Mouse (Mus musculus) left cerebral cortex, postnatal 36 days (tissue): ENCODE data around the gene Gm11565. TPM values are rescaled to one million over a fixed set of nuclear protein-coding genes. Genes with fewer than 3 reads are reported as not detected.
"Not testable (repeated sequence)": the region's sequence is repeated elsewhere in the genome, so short reads cannot be mapped to it uniquely, and the experiment has no call there.

ENCODE experiments used
- DNase-seq, 2 experiments: peaks; one replicate each; pipeline ENCODE4 v3.0.0; 2021 to 2022; ENCODE audit warnings: low spot score in 2 of 2, mixed read lengths in 1 of 2
- intact Hi-C: fragments of 180-260 bp; cut with DNase I; formaldehyde crosslinking; loops from one replicate; pipeline ENCODE4 v1.15.1; 2025
- total RNA-seq, 2 experiments: library from RNA; stranded (reverse); gene quantifications; 2 replicates each; pipeline ENCODE4 v1.2.3; 2021

Gene Gm11565
- not detected for total RNA-seq

- intact Hi-C loops: no loop called here
- DNase-seq: no peak
Observed at GRCm38 (mm10) chr11:99914451-99914850, at the start of gene Gm11565. Gm11565 (plus strand) TSS chr11:99914751.

GRCm38 (mm10) chr11:99873089-99873488, 41.5 kb upstream of the Gm11565 start, which contains the start of gene Krtap9-1:
Krtap9-1 (plus strand) TSS chr11:99873389.
- DNase-seq, intact Hi-C loops: not testable (repeated sequence)

- DNase-seq, intact Hi-C loops: not testable (repeated sequence)
Observed at GRCm38 (mm10) chr11:99878887-99879286, 35.7 kb upstream of the Gm11565 start, which contains the start of gene Gm11567. Gm11567 (plus strand) TSS chr11:99879187.

GRCm38 (mm10) chr11:99907620-99908019, 6.9 kb upstream of the Gm11565 start, which contains the start of gene Krtap31-1:
Krtap31-1 (plus strand) TSS chr11:99907920.
- no peak for DNase-seq
- intact Hi-C loops: no loop called here

- DNase-seq: no peak
- intact Hi-C loops: no loop called here
Observed at GRCm38 (mm10) chr11:99935991-99936390, 21.4 kb downstream of the Gm11565 start, which contains the start of gene Krtap31-2. Krtap31-2 (plus strand) TSS chr11:99936291.

- intact Hi-C loops: no loop called here
- DNase-seq: no peak
Observed at GRCm38 (mm10) chr11:99937751-99938264, 23.3 kb downstream of the Gm11565 start.

GRCm38 (mm10) chr11:99948175-99948574, 33.6 kb downstream of the Gm11565 start, which contains the start of gene Krtap9-5:
Krtap9-5 (plus strand) TSS chr11:99948475.
- intact Hi-C loops: no loop called here
- DNase-seq: no peak

- DNase-seq: no peak
- intact Hi-C loops: no loop called here
Observed at GRCm38 (mm10) chr11:99964213-99964612, 49.7 kb downstream of the Gm11565 start.

Other genes with a start within 250 kb of the Gm11565 start
- gene Krtap4-6, start 248.8 kb upstream of the Gm11565 start, total RNA-seq: not detected
- gene Gm14190, start 224.0 kb upstream of the Gm11565 start, total RNA-seq: not detected
- gene Gm14180, start 180.5 kb upstream of the Gm11565 start, total RNA-seq: not detected
- not detected for gene Gm11595, start 141.8 kb upstream of the Gm11565 start, total RNA-seq
- not detected for gene Krtap4-8, start 134.0 kb upstream of the Gm11565 start, total RNA-seq
- gene Krtap4-9, start 129.6 kb upstream of the Gm11565 start, total RNA-seq: not detected
- not detected for gene Gm11596, start 121.3 kb upstream of the Gm11565 start, total RNA-seq
- not detected for gene Gm11569, start 115.8 kb upstream of the Gm11565 start, total RNA-seq
- gene Gm11554, start 110.3 kb upstream of the Gm11565 start, total RNA-seq: not detected
- gene Krtap4-13, start 104.9 kb upstream of the Gm11565 start, total RNA-seq: not detected
- not detected for gene Gm11564, start 99.1 kb upstream of the Gm11565 start, total RNA-seq
- not detected for gene 2300003K06Rik, start 76.7 kb upstream of the Gm11565 start, total RNA-seq
- not detected for gene Krtap4-16, start 63.1 kb upstream of the Gm11565 start, total RNA-seq
- not detected for gene Gm11568, start 56.8 kb upstream of the Gm11565 start, total RNA-seq
- not detected for gene Gm11559, start 50.3 kb upstream of the Gm11565 start, total RNA-seq
- gene Krtap9-1, start 41.4 kb upstream of the Gm11565 start, total RNA-seq: not detected
- not detected for gene Gm11567, start 35.6 kb upstream of the Gm11565 start, total RNA-seq
- not detected for gene Krtap31-1, start 6.8 kb upstream of the Gm11565 start, total RNA-seq
- gene Krtap31-2, start 21.5 kb downstream of the Gm11565 start, total RNA-seq: not detected
- gene Krtap9-5, start 33.7 kb downstream of the Gm11565 start, total RNA-seq: not detected
- not detected for gene Krtap29-1, start 64.3 kb downstream of the Gm11565 start, total RNA-seq
- gene Krtap16-1, start 71.8 kb downstream of the Gm11565 start, total RNA-seq: not detected
- gene Krtap17-1, start 79.2 kb downstream of the Gm11565 start, total RNA-seq: not detected
- not detected for gene Krt33a, start 101.5 kb downstream of the Gm11565 start, total RNA-seq
- gene Krt33b, start 115.1 kb downstream of the Gm11565 start, total RNA-seq: not detected
- gene Krt34, start 126.8 kb downstream of the Gm11565 start, total RNA-seq: not detected
- gene Krt31, start 135.8 kb downstream of the Gm11565 start, total RNA-seq: not detected
- gene Krt32, start 173.5 kb downstream of the Gm11565 start, total RNA-seq: not detected
- not detected for gene Krt35, start 181.5 kb downstream of the Gm11565 start, total RNA-seq
- not detected for gene Krt36, start 190.9 kb downstream of the Gm11565 start, total RNA-seq
- not detected for gene Krt13, start 206.8 kb downstream of the Gm11565 start, total RNA-seq
- not detected for gene Krt15, start 221.2 kb downstream of the Gm11565 start, total RNA-seq
- gene Krt19, start 233.9 kb downstream of the Gm11565 start, total RNA-seq: not detected